Mouse (Mus musculus) stomach, embryonic 14.5 days (tissue): ENCODE measurements around the gene A030005L19Rik. TPM values are rescaled to one million over a fixed set of nuclear protein-coding genes. Genes with fewer than 3 reads are reported as not detected.
"Not testable (repeated sequence)": the region's sequence is repeated elsewhere in the genome, so short reads cannot be mapped to it uniquely, and the experiment has no call there.

Experiments used
- ATAC-seq: fragments of 200-750 bp; cut with Nextera tagmentation; 2 replicates; pipeline ENCODE4 v1.8.0; 2017; ENCODE audit warnings: low read depth, moderate TSS enrichment; ENCODE audit not compliant: insufficient number of reproducible peaks, insufficient read depth, low FRiP score
- H3K27ac ChIP-seq: fragments of 300-500 bp; sonication (generic); 2 replicates; pipeline ENCODE4 v1.5.1; 2014; ENCODE audit warnings: mild to moderate bottlenecking, low read length, moderate library complexity, mixed read lengths
- H3K27me3 ChIP-seq: fragments of 300-500 bp; sonication (generic); 2 replicates; pipeline ENCODE4 v1.6.1; 2014; ENCODE audit warnings: low read length, control low read depth, mixed read lengths; ENCODE audit not compliant: control insufficient read depth, insufficient read depth
- H3K36me3 ChIP-seq: fragments of 300-500 bp; sonication (generic); 2 replicates; pipeline ENCODE4 v1.6.1; 2014; ENCODE audit warnings: mild to moderate bottlenecking, control low read depth, low read length, moderate library complexity, mixed read lengths; ENCODE audit not compliant: control insufficient read depth, insufficient read depth
- H3K4me1 ChIP-seq: fragments of 300-500 bp; sonication (generic); 2 replicates; pipeline ENCODE4 v1.6.1; 2014; ENCODE audit warnings: low read length, control low read depth, mixed read lengths; ENCODE audit not compliant: control insufficient read depth, insufficient read depth
- H3K4me2 ChIP-seq: fragments of 300-500 bp; sonication (generic); replicated peaks from 2 replicates; pipeline ENCODE4 v1.6.1; 2014; ENCODE audit warnings: low read depth, low read length, control low read depth
- H3K4me3 ChIP-seq: fragments of 300-500 bp; sonication (generic); 2 replicates; pipeline ENCODE4 v1.5.1; 2014; ENCODE audit warnings: low read depth, low read length, control low read depth
- H3K9ac ChIP-seq: fragments of 300-500 bp; sonication (generic); replicated peaks from 2 replicates; pipeline ENCODE4 v1.6.1; 2014; ENCODE audit warnings: low read depth, mild to moderate bottlenecking, control low read depth, low read length, moderate library complexity, mixed read lengths
- H3K9me3 ChIP-seq: fragments of 300-500 bp; sonication (generic); 2 replicates; pipeline ENCODE4 v1.6.1; 2016; ENCODE audit warnings: low read depth, low read length, control low read depth; ENCODE audit not compliant: control insufficient read depth
- WGBS: fragments of 180-500 bp; shearing (Covaris S2); extraction: QIAGEN DNeasy Blood & Tissue Kit; methylation state at CpG from one replicate; pipeline ENCODE4 v1.1.7; 2014; 5-methylcytosine and 5-hydroxymethylcytosine counted together
- polyA plus RNA-seq: library from polyadenylated mRNA; unstranded; fragments of >200 nt; fragmentation: Nextera tagmentation; extraction: Ambion mirVana; gene quantifications from 2 replicates; pipeline ENCODE4 v1.2.1, GENCODE M21; 2014

The A030005L19Rik gene
- polyA plus RNA-seq, result not detected in 2 replicates

GRCm38 (mm10) chr1:82913025-82913424, at the start of gene A030005L19Rik:
Gene A030005L19Rik, plus strand, starts transcription at chr1:82913325.
- Histone ChIP-seq H3K4me2 (no peak within 1 kb of the TSS), H3K9me3 (no peaks in the 10 kb centered on the region), H3K9ac (no peak within 1 kb of the TSS), H3K4me3 (no peak within 1 kb of the TSS), H3K27ac (no peak within 1 kb of the TSS), H3K36me3 (no peaks in the 10 kb centered on the region), H3K4me1 (no peaks in the 10 kb centered on the region), H3K27me3 (no peaks in the 10 kb centered on the region)
- WGBS, result 86% methylated on average over 3 of the region's 3 CpGs
- ATAC-seq, result no peak

DNA sequence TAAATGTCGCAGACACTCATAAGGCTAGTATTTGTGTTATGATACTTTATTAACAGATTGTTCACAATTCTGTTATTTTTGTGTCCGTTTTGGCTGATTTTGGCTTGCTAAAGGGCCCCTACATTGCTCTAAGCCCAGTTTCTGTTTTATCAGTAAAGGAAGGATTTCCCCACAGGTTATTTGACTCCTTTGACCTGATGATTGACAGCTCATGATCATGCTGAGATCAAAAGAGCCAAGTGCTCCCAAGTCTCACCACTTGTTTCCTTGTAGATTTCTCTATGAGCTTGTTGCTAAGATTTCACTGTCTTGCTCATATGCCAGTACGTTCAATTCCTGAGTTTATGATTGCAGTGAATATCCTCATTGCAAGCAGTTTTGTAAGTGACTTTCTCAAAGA, 42.9 kb upstream of the A030005L19Rik start:
- no peaks in the 10 kb centered on the region for H3K9me3 ChIP-seq
- no peak for ATAC-seq
- 87% methylated on average over 3 of the region's 3 CpGs for WGBS

DNA sequence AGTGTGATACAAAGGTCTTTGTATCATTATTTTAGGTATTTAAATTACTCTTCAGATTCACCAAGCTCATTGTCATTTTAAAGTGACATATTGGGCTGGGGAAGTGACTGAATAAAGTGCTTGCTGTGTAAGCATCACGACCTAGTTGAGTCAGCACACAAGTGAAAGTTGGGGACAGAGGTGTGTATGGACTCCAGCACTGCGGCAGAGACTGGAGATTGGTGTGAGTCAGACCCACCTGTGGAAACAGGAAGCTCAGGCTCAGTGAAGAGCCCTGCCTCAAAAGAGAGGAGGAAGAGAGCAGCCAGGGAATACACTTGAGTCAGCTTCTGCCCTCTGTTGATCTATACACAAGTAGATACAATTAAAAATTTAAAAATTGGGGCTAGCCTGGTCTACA, 34.0 kb upstream of the A030005L19Rik start:
- Histone ChIP-seq H3K9me3 (no peaks in the 10 kb centered on the region), H3K27ac (no peak overlapping the region), H3K9ac (no peak overlapping the region), H3K27me3 (no peaks in the 10 kb centered on the region), H3K4me1 (no peaks in the 10 kb centered on the region), H3K36me3 (peaks cover 7% of the 10 kb centered on the region), H3K4me3 (no peak overlapping the region), H3K4me2 (no peak overlapping the region)
- no peak for ATAC-seq
- WGBS, result 70% methylated on average over 2 of the region's 2 CpGs

More for the DNA sequence above, 42.9 kb upstream of the A030005L19Rik start:
- no peaks in the 10 kb centered on the region for H3K4me1 ChIP-seq
- H3K9ac ChIP-seq, result no peak overlapping the region
- H3K27ac ChIP-seq, result no peak overlapping the region
- H3K36me3 ChIP-seq, result peaks cover 3% of the 10 kb centered on the region; the same call in 1 of the 2 replicates
- no peaks in the 10 kb centered on the region for H3K27me3 ChIP-seq
- H3K4me2 ChIP-seq, result no peak overlapping the region
- no peak overlapping the region for H3K4me3 ChIP-seq

DNA sequence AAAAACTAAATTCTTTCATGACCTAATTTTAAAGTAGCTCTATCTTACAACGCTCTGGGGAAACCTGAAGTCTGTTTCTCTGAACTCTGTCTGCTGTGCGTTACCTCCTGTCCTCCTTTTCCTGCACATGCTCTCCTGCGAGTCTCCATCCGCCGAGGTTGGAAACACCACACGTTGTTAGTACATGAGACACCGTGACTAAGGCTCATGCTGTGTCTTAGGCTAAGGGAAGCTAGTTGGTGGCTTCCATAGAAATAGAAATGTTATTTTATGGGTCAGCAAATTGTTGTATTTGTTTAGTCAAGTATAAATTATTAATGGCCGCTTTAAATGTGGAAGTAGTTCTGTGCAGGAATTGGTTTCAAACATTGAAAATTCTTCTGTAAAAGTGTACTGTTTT, 32.9 kb upstream of the A030005L19Rik start:
- 87% methylated on average over 8 of the region's 8 CpGs for WGBS
- Histone ChIP-seq H3K4me1 (no peaks in the 10 kb centered on the region), H3K27ac (no peak overlapping the region), H3K4me3 (no peak overlapping the region), H3K9ac (no peak overlapping the region), H3K4me2 (no peak overlapping the region), H3K9me3 (no peaks in the 10 kb centered on the region), H3K27me3 (no peaks in the 10 kb centered on the region), H3K36me3 (peaks cover 10% of the 10 kb centered on the region)
- no peak for ATAC-seq

DNA sequence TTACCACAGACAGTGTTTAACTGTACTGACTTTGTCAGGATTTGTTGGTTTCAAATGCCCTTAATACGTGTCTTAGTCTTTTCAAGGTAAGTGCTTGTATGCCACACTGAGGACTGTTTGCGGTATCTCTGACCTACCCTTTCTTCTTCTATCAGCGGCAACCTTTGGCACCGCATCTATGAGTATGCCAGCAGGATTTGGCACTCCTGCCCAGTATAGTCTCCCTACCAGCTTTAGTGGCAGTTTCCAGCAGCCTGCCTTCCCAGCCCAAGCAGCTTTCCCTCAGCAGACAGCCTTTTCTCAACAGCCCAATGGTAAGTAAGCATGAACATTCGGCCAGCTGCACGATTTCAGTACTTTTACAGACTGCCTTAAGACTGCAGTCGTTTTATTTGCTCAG, 19.9 kb upstream of the A030005L19Rik start:
- no peak overlapping the region for H3K4me3 ChIP-seq
- H3K27ac ChIP-seq, result no peak overlapping the region
- ATAC-seq, result no peak
- H3K4me2 ChIP-seq, result no peak overlapping the region
- H3K27me3 ChIP-seq, result no peaks in the 10 kb centered on the region
- no peak overlapping the region for H3K9ac ChIP-seq
- no peaks in the 10 kb centered on the region for H3K9me3 ChIP-seq
- H3K4me1 ChIP-seq, result no peaks in the 10 kb centered on the region
- H3K36me3 ChIP-seq, result peaks cover 26% of the 10 kb centered on the region; the same call in 1 of the 2 replicates
- WGBS, result 95% methylated on average over 7 of the region's 7 CpGs

DNA sequence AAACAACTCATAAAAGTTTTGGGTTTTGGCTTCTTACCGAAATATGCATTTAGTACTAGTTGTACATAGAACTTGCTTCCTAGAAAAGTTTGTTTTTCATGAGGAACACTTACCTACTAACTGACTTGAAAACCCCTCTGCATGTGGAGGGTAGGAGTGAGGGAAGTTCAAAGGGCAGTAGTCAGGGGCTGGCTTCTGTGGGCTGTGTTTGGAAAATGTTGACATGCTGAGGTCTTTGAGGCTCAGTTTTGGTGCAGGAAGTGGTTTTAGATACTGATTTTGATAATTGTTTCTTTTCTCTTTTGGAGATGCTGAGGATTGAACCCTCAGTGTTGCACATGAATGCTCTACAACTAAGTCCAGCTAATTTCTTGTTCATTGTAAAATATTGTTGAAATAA, 12.6 kb upstream of the A030005L19Rik start:
- WGBS, result 92% methylated on average over 1 of the region's 1 CpGs
- no peak overlapping the region for H3K27ac ChIP-seq
- H3K36me3 ChIP-seq, result peaks cover 11% of the 10 kb centered on the region; the same call in 1 of the 2 replicates
- no peaks in the 10 kb centered on the region for H3K9me3 ChIP-seq
- no peaks in the 10 kb centered on the region for H3K27me3 ChIP-seq
- no peak overlapping the region for H3K4me3 ChIP-seq
- no peak overlapping the region for H3K4me2 ChIP-seq
- no peak overlapping the region for H3K9ac ChIP-seq
- H3K4me1 ChIP-seq, result 0 out of 2 replicates have a peak, but pooled peaks cover 2% of the 10 kb centered on the region
- ATAC-seq, result no peak

DNA sequence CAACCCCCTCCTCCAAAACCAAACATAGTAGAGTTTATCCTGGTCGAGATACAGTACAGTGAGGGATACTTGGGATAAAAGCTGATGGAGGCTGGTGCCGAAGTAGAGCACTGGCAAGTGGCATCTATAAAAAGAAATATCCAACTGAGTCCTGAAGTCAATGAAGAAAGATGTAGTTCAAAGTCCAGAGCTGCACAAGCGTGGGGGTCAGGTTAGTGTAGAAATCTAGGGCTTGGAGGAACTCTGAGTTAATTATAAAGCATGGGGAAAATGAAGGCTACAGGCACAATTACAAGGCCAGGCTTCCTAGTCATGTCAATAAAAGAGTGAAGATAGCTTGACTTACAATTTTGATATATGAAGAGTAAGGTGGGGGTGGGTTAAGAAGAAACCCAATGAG, 11.9 kb upstream of the A030005L19Rik start:
- no peak overlapping the region for H3K9ac ChIP-seq
- peaks cover 11% of the 10 kb centered on the region; the same call in 1 of the 2 replicates for H3K36me3 ChIP-seq
- no peak overlapping the region for H3K27ac ChIP-seq
- H3K4me2 ChIP-seq, result no peak overlapping the region
- ATAC-seq, result no peak
- no peaks in the 10 kb centered on the region for H3K9me3 ChIP-seq
- 0 out of 2 replicates have a peak, but pooled peaks cover 2% of the 10 kb centered on the region for H3K4me1 ChIP-seq
- H3K27me3 ChIP-seq, result no peaks in the 10 kb centered on the region
- 91% methylated on average over 3 of the region's 3 CpGs for WGBS
- H3K4me3 ChIP-seq, result no peak overlapping the region

DNA sequence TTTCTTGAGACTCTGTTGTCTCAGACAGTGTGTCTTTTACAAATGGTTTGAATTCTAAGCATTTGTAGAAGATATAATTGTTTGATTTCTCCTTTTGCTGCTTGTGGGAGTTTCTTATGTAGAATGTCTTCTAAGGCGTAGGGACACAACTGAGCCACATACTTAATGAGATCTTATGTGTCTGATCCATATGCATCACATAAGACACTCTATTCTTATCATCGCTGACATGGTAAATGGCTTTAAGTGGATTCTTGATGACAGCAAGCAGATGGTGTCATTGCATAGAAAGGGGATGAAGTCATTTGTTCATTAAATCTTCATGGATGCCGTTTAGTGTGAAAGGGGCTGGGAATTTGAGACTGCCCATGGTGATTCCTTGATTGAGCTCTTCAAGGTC, 7.2 kb upstream of the A030005L19Rik start:
- WGBS, result 62% methylated on average over 3 of the region's 3 CpGs
- Histone ChIP-seq H3K9ac (no peak overlapping the region), H3K4me1 (0 out of 2 replicates have a peak, but pooled peaks cover 2% of the 10 kb centered on the region), H3K27me3 (no peaks in the 10 kb centered on the region), H3K9me3 (no peaks in the 10 kb centered on the region), H3K36me3 (peaks cover 11% of the 10 kb centered on the region; the same call in 1 of the 2 replicates), H3K4me2 (no peak overlapping the region), H3K27ac (no peak overlapping the region), H3K4me3 (no peak overlapping the region)
- ATAC-seq, result no peak

DNA sequence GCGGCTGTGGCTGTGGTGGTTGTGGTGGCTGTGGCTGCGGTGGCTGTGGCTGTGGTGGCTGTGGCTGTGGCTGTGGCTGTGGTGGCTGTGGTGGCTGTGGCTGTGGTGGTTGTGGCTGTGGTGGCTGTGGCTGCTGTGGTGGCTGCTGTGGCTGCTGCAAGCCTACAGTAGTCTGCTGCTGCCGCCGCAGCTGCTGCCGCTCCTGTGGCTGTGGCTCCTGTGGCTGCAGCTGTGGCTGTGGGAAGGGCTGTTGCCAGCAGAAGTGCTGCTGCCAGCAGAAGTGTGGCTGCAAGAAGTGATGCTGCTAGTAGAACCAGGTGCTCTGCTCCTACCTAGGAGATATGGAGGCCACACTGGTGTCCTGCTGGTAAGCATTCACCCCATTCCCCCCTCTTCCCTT, 309 bp downstream of the A030005L19Rik start:
- not testable (repeated sequence) for H3K9ac ChIP-seq, H3K4me2 ChIP-seq, H3K27ac ChIP-seq, H3K36me3 ChIP-seq, H3K4me3 ChIP-seq, H3K4me1 ChIP-seq, ATAC-seq, H3K9me3 ChIP-seq, H3K27me3 ChIP-seq
- WGBS, result 86% methylated on average over 5 of the region's 5 CpGs
